Mouse (Mus musculus): ENCODE measurements around the gene Cdk12.

Cdk12 gene

DNA sequence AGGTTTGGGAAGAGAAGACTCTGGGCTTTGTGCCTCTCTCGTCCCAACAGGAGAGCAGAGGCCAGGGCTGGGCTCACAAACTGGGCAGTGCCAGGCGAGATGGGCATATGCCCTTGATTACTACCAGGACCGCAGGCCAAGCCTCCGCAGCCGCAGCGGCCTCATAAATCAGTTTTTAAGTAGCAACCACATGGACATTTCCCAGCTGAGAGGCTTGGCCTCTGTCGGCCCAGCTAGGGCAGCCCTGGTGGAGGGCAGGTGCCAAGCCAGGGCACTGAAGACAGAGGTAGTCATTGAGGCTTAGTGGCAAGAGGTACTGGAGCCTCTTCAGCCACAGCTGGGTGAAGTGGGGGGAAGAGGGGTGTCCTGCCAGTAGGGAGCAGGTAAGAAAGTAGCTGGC, 114.6 kb downstream of the Cdk12 start:
- DNase-seq (ENCODE audit: low spot score), result no peak

DNA sequence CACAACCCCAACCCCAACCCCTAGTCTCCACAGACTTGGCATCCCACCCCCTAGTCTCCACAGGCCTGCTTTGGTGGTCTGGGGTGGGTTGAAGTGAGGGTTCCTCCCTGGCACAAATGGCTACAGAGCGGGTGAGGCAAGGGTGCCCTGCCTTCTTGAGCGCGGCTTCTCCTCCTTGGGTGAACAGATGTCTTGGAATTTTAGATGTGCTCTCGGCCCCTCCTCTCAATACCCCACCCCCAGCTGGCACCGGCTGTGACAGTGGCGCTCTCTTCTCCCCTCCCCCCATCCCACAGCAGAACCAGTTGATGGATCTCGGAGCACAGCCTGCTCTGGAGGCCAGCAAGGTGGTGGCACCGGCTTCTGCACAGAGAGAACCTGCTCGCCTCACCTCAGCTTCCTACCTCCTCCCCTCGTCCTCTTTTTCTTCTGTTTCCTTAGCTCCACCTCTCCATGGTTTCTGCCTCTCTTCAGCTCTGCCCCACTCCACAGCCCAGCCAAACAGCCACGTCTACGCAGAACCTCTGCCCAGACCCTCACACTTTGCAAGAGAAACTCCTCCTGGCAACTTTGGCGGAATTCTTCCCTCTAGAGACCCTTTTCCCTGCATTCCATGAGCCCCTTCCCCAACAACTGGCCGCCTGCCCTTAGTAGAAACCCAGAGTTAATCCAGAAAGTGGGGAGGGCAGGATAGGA, 115.7 kb downstream of the Cdk12 start:
- no peak for DNase-seq (ENCODE audit: low spot score)

- no peak for DNase-seq (ENCODE audit: low spot score)
These were observed 116.3 kb downstream of the Cdk12 start for GRCm38 (mm10) chr11:98319120-98319519.

DNA sequence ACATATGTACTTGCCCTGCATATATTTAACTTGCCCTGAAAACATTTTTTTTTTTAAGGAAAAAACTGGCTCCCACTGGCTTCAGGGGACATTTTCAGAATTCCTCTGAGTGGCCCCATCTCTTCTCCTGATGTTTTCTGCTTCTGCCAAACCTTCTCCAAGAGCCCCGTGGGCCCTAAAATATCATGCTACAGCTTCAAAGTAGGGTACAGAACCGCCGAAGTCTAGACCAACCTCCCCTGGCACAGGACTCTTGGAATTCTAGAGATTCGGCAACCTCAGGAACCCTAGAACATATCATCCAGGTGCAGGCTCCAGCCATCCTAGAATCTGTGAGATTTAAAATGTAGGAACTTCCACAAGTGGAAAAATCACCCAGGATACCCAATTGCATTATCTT, 116.7 kb downstream of the Cdk12 start:
- no peak for DNase-seq (ENCODE audit: low spot score)

GRCm38 (mm10) chr11:98319944-98320343, 117.1 kb downstream of the Cdk12 start:
- DNase-seq (ENCODE audit: low spot score), result no peak

DNA sequence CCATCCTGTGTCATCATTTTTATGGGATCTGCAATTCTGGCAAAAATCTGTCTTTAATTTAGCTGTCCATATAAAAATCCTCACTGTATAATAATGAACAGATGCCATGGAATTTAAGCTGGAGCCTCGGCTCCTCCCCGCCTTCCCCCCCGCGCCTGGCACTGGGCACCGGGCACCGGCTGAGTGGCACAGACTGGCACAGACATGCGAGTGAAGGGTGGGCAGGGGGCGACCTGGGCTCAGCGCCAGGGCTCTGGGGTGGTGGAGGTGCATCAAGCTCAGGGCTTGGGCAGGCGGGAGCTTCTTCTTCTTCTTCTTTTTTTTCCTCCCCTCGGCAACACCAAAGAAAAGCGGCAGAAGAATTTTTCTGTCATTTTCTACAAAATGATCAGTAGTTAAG, 117.5 kb downstream of the Cdk12 start:
- no peak for DNase-seq (ENCODE audit: low spot score)

GRCm38 (mm10) chr11:98320806-98321676, 118.2 kb downstream of the Cdk12 start:
- no peak for DNase-seq (ENCODE audit: low spot score)

DNA sequence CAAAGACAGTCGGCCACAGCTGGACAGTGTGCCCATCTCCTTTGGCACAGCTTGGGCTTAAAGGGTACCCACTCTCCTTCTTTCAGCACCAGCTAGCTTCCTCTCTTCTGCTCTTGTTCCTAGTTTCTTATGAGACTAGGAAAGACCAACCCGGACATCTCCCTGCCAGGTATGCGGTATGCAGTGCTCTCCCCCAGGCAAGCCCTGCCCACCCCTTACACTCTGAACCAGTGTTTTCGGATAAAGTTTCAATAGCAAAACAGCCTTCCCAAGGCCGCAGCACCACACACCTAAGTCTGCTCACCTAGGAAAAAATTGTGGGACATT, 118.8 kb downstream of the Cdk12 start:
- DNase-seq (ENCODE audit: low spot score), result no peak

DNA sequence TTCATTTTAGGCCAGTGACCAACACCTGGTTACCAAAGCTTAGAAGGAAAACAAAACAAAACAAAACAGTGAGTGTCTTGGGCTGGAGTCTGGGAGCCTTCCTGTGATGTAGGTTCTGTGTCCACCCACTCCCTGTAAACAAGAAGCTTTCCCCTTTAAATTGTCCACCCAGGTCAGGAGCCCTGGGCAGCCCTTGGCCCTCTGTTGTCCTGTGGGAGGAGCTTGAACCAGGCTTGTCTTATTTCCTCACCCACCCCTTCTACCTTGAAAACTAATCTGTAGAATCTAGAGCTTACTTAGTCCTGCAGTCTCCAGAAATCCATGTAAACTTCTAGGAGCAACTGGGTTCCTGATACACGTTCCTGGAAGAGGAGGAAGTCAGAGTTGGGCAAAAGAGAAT, 119.3 kb downstream of the Cdk12 start:
- no peak for DNase-seq (ENCODE audit: low spot score)

GRCm38 (mm10) chr11:98323136-98323866, 120.4 kb downstream of the Cdk12 start:
- DNase-seq (ENCODE audit: low spot score), result no peak

- DNase-seq (ENCODE audit: low spot score), result no peak
These were observed 121.1 kb downstream of the Cdk12 start for GRCm38 (mm10) chr11:98323933-98324332.

GRCm38 (mm10) chr11:98325191-98325820, 122.4 kb downstream of the Cdk12 start:
- no peak for DNase-seq (ENCODE audit: low spot score)

DNA sequence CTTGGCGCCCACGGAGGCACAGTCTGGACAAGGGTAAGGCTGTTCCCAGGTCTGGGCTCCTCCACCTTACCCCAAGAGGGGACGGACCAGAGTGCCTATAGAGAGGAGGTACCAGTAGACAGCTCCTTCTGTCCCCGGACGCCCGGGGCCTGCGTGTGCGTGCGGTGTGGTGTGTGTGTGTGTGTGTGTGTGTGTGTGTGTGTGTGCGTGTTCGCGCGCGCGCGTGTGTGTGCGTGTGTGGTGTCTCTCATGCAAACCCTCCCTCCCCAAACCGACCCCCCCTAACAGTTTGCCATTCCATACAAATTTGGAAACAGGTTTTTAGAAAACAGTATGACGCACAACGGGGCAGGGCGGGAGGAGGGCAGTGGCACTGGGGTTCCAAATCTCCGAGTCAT, 123.0 kb downstream of the Cdk12 start:
- DNase-seq (ENCODE audit: low spot score), result no peak

DNA sequence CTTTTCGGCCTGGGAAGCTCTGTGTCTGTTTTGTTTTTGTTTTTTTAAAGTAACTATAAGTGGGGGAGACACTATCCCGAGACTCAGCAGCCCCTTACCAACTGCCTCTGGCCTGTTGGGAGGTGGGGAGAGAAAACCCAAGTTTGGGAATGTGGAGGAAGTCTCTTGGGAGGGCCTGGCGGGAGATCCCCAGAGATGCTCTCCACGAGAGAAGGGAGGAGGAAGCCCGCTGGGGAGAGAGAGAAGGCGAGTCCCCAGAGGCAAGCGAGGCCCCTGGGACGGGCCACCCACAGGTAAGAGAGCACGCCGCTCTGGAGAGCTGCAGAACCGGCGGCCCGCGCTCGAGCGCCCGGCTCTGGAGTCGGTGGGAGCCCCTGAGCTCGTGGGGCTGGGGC, 123.9 kb downstream of the Cdk12 start:
- no peak for DNase-seq (ENCODE audit: low spot score)

DNA sequence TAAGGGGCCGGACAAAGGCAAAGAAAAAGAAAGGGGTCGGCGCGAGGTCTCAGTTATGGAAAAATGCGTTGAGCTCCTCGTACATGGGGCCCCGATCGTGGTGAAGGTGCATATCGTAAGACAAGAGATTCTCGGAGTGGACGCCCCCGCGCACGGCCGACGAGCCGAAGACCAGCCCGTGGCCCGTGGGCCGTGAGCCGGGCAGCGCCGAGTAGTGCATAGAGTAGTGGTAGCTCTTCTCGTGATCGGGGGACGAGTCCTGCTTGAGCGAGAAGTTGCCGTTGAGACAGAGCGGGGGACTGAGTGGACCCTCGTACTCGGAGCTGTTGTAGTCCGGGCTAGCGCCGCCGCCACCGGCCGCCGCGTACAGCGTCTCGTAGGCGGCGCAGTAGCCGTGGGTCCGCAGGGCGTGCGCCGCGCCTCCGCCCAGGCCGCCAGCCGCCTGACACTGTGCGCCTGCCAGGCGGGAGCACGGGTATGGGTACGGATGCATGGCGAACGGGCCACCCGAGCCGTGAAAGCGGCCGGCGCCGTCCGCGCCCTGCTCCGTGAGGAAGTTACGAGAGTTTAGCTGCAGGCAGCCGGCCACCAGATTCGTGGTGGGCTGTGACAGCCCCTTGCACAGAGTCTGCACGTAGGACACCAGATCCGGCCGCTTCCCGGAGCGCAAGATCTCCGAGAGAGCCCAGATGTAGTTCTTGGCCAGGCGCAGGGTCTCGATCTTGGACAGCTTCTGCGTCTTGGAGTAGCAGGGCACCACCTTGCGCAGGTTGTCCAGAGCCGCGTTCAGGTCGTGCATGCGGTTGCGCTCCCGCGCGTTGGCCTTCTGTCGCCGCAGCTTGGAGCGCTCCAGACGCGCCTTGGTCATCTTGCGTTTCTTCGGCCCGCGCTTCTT, 124.5 kb downstream of the Cdk12 start:
- no peak for DNase-seq (ENCODE audit: low spot score)

DNA sequence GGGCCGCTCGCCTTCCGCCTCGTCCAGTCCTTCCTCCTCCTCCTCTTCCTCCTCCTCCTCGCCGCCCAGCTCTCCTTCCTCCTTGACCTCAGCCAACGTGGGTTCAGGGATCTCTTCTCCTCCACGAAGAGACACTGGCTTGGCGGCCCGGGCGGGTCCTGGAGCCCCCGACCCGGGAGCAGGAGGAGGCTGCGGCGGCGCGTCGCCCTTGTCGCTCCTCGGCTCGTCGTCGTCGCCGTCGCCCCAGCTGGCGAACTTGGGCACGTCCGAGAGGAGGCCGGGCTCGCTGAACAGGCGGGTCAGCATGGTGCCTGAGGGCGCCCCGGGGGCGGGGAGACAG, 125.1 kb downstream of the Cdk12 start:
- no peak for DNase-seq (ENCODE audit: low spot score)
